Mouse (Mus musculus): ENCODE results near the gene Gm4737. TPM values are rescaled to one million over a fixed set of nuclear protein-coding genes. Genes with fewer than 3 reads are reported as not detected.
"Not testable (repeated sequence)": the region's sequence is repeated elsewhere in the genome, so short reads cannot be mapped to it uniquely, and the experiment has no call there.

Gm4737 gene
- polyA plus RNA-seq (2015; fragmentation: Nextera tagmentation; extraction: Ambion mirVana), result 3.4 TPM in 2 replicates

DNA sequence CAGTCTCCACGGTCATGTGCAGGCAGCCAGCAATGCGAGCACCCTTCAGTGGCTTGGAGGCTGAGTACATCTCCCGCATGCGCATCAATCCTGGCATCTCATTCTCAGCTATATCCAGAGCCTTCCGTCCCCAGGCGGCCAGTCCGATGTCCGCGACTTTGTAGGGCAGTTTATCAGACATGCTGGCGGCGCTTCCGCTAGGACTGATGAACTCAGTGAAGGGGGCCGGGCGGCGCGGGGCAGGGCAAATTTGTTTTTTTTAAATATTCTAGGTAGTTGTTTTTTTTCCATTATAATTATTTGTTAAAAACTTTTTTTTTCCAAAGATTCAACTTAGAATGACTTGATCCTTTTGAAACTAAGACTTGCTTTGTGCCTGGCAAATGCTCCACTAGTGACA, at the start of gene Gm4737:
Gene Gm4737, minus strand, starts transcription at position 246 of the 400 bp plus-strand sequence.
- WGBS, result 94% methylated on average over 11 of the region's 16 CpGs
- not testable (repeated sequence) for H3K4me1 ChIP-seq

DNA sequence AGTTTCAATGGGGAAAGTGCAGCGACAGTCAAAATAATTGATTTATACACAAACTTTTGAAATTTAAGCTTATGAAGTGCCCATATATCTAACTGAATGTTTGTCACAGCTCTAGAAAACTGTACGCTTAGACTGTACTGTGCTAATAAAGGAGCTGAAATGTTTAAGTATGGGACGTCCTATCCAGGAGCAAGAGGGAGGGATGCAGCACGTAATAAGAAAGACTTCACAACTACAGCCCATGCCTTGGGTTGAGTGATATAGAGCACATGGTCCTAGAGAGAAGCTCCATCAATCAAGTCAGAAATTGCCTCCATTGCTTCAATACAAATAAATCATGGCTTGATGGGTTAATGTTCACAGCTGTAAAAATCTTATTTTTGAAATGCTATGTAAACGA, 40.9 kb upstream of the Gm4737 start:
- Histone ChIP-seq H3K27ac (no peak overlapping the region), H3K36me3 (no peaks in the 10 kb centered on the region), H3K9me3 (replicated peaks) (no peaks in the 10 kb centered on the region), H3K4me1 (no peaks in the 10 kb centered on the region), H3K27me3 (no peaks in the 10 kb centered on the region), H3K4me3 (replicated peaks) (no peak overlapping the region), H3K9ac (no peak overlapping the region), H3K4me2 (no peak overlapping the region)
- WGBS, result 49% methylated on average over 5 of the region's 5 CpGs
- ATAC-seq (replicated peaks; ENCODE audit: low FRiP score), result peak; percentile 64; the same call in 1 of the 2 replicates

More for the DNA sequence above, at the start of gene Gm4737:
- not testable (repeated sequence) for H3K27me3 ChIP-seq; H3K9me3 ChIP-seq (replicated peaks); H3K36me3 ChIP-seq; ATAC-seq (replicated peaks; ENCODE audit: low FRiP score); H3K4me2 ChIP-seq; H3K9ac ChIP-seq; H3K27ac ChIP-seq; H3K4me3 ChIP-seq (replicated peaks)

DNA sequence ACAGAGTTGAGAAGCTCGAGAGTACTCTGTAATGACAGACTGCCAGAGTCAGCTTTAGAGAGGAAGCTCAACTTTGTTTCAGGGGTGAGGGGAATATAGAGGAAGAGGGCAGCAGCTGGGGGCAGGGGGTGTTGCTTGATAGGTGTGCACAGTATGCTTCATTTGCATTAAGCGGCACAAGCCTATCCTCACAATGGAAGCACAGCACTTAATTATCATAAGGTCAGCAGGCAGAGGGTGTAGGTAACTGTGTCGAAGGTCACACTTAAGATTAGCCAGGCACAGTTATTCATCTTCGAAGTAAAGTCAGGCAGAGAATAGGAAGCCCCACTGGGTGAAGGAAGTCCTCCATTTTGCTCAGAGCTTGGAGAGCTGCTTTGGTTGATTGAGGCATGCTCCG, 28.2 kb upstream of the Gm4737 start:
- Histone ChIP-seq H3K27ac (no peak overlapping the region), H3K9ac (no peak overlapping the region), H3K4me1 (no peaks in the 10 kb centered on the region), H3K9me3 (replicated peaks) (no peaks in the 10 kb centered on the region), H3K27me3 (no peaks in the 10 kb centered on the region), H3K4me3 (replicated peaks) (no peak overlapping the region), H3K36me3 (no peaks in the 10 kb centered on the region), H3K4me2 (no peak overlapping the region)
- no peak for ATAC-seq (replicated peaks; ENCODE audit: low FRiP score)
- WGBS, result 86% methylated on average over 5 of the region's 5 CpGs

DNA sequence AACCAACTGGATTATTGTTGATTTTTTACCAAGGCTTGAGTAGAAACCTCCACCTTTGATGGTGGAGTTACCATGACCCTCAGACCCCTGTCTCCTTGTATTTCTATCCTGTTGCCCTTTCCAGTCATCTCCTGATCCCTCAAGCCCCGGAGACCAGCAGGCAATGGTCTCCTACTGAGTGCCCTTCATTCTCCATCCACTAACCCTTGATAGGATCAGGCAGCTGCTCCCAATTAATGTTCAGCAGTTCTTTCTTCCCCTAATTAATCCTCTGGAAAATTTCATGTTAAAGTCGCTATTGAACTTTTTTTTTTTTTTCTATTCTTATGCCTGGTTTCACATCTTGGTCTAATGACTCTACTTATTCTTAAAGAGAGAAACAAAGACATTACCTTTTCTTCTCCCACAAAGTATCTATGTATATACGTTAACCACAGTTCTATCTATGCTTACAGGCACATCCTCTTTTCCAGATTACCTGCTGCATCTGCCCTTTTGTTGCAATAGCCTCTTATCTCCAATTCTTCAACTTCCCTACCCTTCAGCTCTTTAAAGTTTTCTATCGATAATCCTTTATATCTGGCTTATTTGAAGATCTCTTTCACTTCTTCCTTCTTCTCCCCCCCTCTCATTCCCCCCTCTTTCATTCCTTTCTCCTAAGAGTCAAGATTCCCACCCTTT, 23.4 kb upstream of the Gm4737 start:
- no peak overlapping the region for H3K4me2 ChIP-seq
- no peak for ATAC-seq (replicated peaks; ENCODE audit: low FRiP score)
- H3K27ac ChIP-seq, result no peak overlapping the region
- H3K9me3 ChIP-seq (replicated peaks), result no peaks in the 10 kb centered on the region
- H3K27me3 ChIP-seq, result no peaks in the 10 kb centered on the region
- no peak overlapping the region for H3K9ac ChIP-seq
- no peak overlapping the region for H3K4me3 ChIP-seq (replicated peaks)
- H3K36me3 ChIP-seq, result no peaks in the 10 kb centered on the region
- 77% methylated on average over 4 of the region's 4 CpGs for WGBS
- H3K4me1 ChIP-seq, result no peaks in the 10 kb centered on the region

DNA sequence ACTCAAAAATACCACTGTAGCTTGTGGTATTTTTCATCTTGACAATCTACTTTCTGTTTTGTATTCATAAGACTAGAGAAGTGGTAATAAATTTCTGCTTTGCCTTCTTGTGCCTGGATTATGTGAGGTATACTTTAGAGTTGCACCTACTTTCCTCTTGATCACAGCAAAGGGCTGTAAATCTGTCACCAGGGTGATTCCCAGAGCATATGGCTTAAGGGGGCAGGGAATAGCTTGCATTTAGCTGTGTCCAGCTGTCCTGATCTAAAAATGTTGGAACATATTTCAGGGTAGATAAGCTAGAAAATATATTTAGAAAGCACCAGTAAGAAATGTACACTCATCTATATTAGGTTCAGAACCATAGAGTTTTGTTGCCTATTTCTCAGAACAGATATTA, 18.2 kb upstream of the Gm4737 start:
- H3K4me1 ChIP-seq, result no peaks in the 10 kb centered on the region
- no peak overlapping the region for H3K27ac ChIP-seq
- H3K27me3 ChIP-seq, result no peaks in the 10 kb centered on the region
- H3K36me3 ChIP-seq, result no peaks in the 10 kb centered on the region
- ATAC-seq (replicated peaks; ENCODE audit: low FRiP score), result no peak
- H3K9ac ChIP-seq, result no peak overlapping the region
- no peak overlapping the region for H3K4me2 ChIP-seq
- H3K4me3 ChIP-seq (replicated peaks), result no peak overlapping the region
- H3K9me3 ChIP-seq (replicated peaks), result no peaks in the 10 kb centered on the region

DNA sequence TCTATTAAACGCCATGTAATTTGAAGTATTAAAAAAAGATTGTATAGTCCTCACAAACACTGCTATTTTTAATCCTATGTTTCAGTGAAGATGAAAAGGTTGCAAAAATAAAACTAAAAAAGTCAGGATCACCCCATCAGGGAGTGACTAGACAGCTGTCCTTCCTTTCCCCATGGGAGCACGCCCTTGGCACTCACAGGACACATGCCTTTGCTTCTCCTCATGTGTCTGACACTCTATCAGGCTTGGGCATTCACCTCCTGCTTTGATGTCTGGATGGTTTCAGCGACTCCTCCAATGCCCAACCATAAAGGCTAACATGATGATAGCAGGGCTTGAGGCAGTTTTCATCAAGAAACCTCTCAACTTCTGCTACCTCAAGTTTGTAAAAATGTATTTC, 12.1 kb upstream of the Gm4737 start:
- H3K4me2 ChIP-seq, result no peak overlapping the region
- H3K9ac ChIP-seq, result no peak overlapping the region
- no peaks in the 10 kb centered on the region for H3K9me3 ChIP-seq (replicated peaks)
- no peak overlapping the region for H3K4me3 ChIP-seq (replicated peaks)
- no peak for ATAC-seq (replicated peaks; ENCODE audit: low FRiP score)
- H3K27me3 ChIP-seq, result no peaks in the 10 kb centered on the region
- H3K27ac ChIP-seq, result no peak overlapping the region
- no peaks in the 10 kb centered on the region for H3K36me3 ChIP-seq
- 78% methylated on average over 3 of the region's 3 CpGs for WGBS
- no peaks in the 10 kb centered on the region for H3K4me1 ChIP-seq

DNA sequence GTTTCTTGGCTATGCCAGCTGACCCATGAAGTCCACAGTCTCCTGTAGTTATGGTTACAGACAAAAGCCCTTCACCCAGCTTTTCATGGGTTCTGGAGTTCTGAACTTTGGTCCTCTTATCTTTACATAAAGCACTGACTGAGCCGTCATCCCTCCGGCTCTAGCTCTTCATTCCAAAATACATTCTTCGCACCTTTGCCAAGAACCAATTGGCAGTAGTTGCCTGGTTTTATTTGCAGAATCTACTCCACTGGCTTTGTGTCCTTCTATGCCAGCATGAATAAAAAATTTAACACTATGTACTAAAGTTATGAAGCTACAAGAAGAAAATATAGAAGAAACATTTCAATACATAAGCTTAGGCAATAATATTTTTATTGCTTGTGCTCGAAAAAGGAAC, 10.4 kb upstream of the Gm4737 start:
- no peak overlapping the region for H3K27ac ChIP-seq
- no peaks in the 10 kb centered on the region for H3K4me1 ChIP-seq
- H3K4me3 ChIP-seq (replicated peaks), result no peak overlapping the region
- no peak overlapping the region for H3K4me2 ChIP-seq
- no peak overlapping the region for H3K9ac ChIP-seq
- no peaks in the 10 kb centered on the region for H3K9me3 ChIP-seq (replicated peaks)
- 86% methylated on average over 4 of the region's 4 CpGs for WGBS
- ATAC-seq (replicated peaks; ENCODE audit: low FRiP score), result no peak
- H3K36me3 ChIP-seq, result no peaks in the 10 kb centered on the region
- no peaks in the 10 kb centered on the region for H3K27me3 ChIP-seq

DNA sequence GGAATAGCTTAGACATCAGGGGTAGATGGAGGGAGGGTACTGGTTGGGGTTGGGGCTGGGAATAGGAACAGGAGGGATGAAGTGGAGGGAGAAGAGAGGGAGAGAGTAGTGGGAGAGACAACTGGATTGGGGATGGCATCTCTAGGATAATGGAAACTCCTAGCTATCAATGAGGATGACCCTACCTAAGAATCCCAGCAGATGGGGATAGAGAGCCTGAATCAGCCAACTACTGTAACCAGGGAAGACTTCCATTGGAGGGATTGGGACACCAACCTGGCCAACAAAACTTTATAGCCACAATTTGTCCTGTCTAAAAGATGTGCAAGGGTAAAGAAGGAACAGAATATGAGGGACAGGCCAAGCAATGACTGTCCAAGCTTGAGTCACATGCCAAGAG, 3.7 kb downstream of the Gm4737 start:
- no peaks in the 10 kb centered on the region for H3K36me3 ChIP-seq
- H3K4me3 ChIP-seq (replicated peaks), result no peak overlapping the region
- H3K9ac ChIP-seq, result no peak overlapping the region
- ATAC-seq (replicated peaks; ENCODE audit: low FRiP score), result no peak
- no peaks in the 10 kb centered on the region for H3K9me3 ChIP-seq (replicated peaks)
- no peaks in the 10 kb centered on the region for H3K27me3 ChIP-seq
- no peak overlapping the region for H3K27ac ChIP-seq
- no peaks in the 10 kb centered on the region for H3K4me1 ChIP-seq
- H3K4me2 ChIP-seq, result no peak overlapping the region

DNA sequence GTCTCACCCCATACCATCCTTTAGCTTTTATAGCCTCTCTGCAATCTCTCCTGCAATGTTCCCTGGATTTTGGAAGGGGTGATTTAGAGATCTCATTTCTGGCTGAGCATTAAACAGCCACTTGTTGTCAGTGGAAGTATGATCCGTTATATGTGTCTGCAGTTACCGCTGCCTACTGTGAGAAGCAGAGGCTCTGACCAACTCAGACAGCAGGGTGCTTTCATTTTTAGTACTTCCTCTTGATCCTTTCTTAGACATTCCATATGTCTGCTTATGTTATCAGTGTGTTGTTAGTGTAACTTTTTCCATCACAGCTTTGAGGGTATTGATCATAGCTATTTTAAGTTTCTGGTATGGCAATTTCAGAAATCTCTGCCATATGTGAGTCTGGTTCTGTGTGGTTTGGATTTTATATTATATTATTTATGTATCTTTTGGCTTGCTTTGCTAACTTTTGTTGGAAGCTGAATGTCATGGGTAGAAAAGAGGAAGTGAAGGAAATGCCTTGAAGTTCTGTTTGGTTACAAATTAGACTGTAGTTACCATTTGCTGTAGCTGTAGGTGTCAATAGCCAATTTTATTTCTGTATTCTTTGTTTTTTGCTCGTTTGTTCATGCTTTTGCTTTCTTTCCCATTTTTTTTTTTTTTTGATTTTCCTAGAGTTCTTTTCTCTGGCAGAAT, 6.1 kb downstream of the Gm4737 start:
- Histone ChIP-seq H3K9ac (no peak overlapping the region), H3K36me3 (no peaks in the 10 kb centered on the region), H3K27ac (no peak overlapping the region), H3K4me3 (replicated peaks) (no peak overlapping the region), H3K9me3 (replicated peaks) (no peaks in the 10 kb centered on the region), H3K4me1 (no peaks in the 10 kb centered on the region), H3K27me3 (no peaks in the 10 kb centered on the region), H3K4me2 (no peak overlapping the region)
- ATAC-seq (replicated peaks; ENCODE audit: low FRiP score), result no peak
- whole genome bisulfite sequencing, result 63% methylated on average over 3 of the region's 3 CpGs

DNA sequence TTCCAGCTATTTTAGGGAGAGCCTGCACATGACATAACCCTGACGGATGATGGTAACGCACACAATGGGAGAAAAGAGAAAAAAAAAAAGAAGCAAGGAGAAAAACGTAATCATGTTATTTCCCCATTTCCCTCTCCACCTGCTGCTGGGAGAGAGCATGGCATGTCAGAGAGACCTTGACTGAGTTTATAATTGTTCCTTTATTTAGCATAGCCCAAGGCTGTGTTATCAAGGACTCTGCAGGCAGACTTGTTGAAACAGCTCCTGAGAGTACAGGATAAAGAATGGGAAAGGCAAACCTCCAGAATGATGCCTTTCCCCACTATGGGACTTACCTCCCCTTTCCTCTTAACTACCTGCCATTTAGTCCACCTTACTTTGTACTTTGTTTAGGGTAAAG, 7.9 kb downstream of the Gm4737 start:
- WGBS, result 70% methylated on average over 3 of the region's 3 CpGs
- no peak overlapping the region for H3K9ac ChIP-seq
- H3K4me1 ChIP-seq, result no peaks in the 10 kb centered on the region
- no peak overlapping the region for H3K4me2 ChIP-seq
- no peak for ATAC-seq (replicated peaks; ENCODE audit: low FRiP score)
- no peaks in the 10 kb centered on the region for H3K36me3 ChIP-seq
- no peak overlapping the region for H3K27ac ChIP-seq
- no peaks in the 10 kb centered on the region for H3K9me3 ChIP-seq (replicated peaks)
- H3K27me3 ChIP-seq, result no peaks in the 10 kb centered on the region
- no peak overlapping the region for H3K4me3 ChIP-seq (replicated peaks)

DNA sequence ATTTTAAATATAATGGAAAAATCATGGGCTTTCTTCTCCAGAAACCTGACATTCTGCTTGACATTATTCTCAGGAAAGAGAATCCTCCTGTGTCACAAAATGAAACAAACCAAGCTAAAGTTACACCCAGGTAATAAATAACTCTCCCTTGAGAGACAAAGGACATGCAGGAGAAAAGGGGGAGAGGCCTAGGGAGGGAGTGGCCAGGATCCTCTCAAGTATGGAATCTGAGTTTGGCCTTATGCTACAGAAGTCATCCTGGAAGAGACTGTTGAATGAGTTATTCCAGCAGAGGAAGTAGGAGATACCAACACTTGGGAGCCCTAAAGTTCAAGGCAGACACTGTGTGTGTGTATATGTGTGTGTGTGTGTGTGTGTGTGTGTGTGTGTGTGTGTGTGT, 32.6 kb downstream of the Gm4737 start:
- peak; percentile 81 for ATAC-seq (replicated peaks; ENCODE audit: low FRiP score)
- H3K4me2 ChIP-seq, result no peak overlapping the region

DNA sequence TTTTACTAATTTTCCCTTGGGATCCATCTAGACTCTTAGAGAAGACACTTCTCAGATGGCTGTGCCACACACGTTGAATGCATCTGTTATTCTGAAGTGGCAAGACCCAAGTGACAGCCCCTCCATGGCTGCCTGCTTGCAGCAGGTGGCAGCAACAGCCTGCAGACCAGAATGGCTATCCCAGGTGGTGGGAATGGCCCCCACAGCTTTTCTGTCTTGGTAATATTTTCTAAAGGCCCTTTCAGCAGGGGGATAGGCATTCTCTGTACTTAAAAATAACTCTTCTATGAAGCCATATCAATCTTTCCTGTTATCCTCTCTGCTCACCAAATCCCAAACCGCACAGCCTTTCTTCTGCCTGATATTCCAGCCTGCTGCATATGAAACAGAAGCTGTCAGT, 33.5 kb downstream of the Gm4737 start:
- H3K9ac ChIP-seq, result no peak overlapping the region
- no peak overlapping the region for H3K4me2 ChIP-seq
- ATAC-seq (replicated peaks; ENCODE audit: low FRiP score), result no peak
- no peak overlapping the region for H3K4me3 ChIP-seq (replicated peaks)
- no peaks in the 10 kb centered on the region for H3K27me3 ChIP-seq
- no peaks in the 10 kb centered on the region for H3K4me1 ChIP-seq
- 47% methylated on average over 2 of the region's 2 CpGs for WGBS
- H3K27ac ChIP-seq, result no peak overlapping the region
- H3K9me3 ChIP-seq (replicated peaks), result no peaks in the 10 kb centered on the region
- no peaks in the 10 kb centered on the region for H3K36me3 ChIP-seq

More for the DNA sequence above, 32.6 kb downstream of the Gm4737 start:
- H3K9me3 ChIP-seq (replicated peaks), result no peaks in the 10 kb centered on the region
- no peaks in the 10 kb centered on the region for H3K36me3 ChIP-seq
- no peaks in the 10 kb centered on the region for H3K4me1 ChIP-seq
- H3K27me3 ChIP-seq, result no peaks in the 10 kb centered on the region
- no peak overlapping the region for H3K4me3 ChIP-seq (replicated peaks)
- no peak overlapping the region for H3K27ac ChIP-seq
- H3K9ac ChIP-seq, result no peak overlapping the region

DNA sequence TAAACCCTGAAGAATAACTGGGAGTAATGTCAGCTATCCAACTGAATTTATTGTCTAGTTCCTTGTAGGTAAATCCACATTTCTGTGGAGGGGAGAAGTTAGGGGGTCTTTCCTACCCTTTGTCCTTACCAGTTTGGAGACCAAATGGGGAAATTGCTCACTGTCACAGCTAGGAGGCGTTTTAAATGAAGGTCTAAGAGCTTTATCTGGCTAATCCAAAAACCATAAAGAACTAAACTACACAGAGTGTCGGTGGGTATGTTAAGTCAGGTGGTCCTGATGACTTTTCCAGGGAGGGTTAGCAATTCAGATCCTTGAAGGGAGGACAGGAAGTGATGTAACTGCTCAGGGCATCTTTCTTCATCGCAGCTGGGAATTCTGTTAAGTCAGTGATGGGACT, 34.3 kb downstream of the Gm4737 start:
- Histone ChIP-seq H3K9ac (no peak overlapping the region), H3K4me3 (replicated peaks) (no peak overlapping the region), H3K4me1 (no peaks in the 10 kb centered on the region), H3K27ac (no peak overlapping the region), H3K9me3 (replicated peaks) (no peaks in the 10 kb centered on the region), H3K27me3 (no peaks in the 10 kb centered on the region), H3K36me3 (no peaks in the 10 kb centered on the region), H3K4me2 (no peak overlapping the region)
- 25% methylated on average over 3 of the region's 3 CpGs for WGBS
- no peak for ATAC-seq (replicated peaks; ENCODE audit: low FRiP score)
